Mouse (Mus musculus): ENCODE measurements around the gene Apba2.

DNA sequence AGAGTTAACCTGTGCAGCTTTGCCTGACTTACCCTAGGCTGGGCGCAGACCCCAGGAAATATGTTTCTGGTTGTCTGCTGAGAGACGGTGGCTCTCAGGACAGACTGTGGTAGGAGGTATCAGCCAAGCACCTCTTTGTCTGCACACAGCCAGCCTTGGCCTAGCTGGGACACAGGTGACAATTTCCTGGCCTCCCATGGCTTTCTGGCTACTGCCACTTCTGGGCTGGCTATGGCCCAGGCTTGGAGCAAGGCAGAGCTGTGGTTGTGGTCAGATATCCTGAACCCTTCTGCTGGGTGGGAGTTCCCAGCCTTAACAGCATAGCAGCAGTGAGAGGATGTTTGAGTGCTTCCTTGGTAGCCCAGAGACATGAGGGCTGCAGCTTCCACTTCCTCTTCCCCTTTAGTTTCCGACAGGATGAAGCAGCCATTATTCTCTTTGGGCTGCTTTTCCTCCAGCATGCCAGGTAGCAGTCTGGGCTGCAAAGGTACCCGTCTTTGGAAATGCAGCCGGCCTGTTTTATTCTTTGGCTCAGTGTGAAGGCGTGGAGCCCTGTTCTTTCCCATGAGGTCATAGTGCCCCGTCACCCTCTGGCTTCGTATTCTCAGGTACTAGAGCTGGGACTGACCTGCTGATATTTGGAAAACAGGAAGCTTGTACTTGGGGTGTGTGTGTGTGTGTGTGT is 9.2 kb downstream of the Apba2 start:
- TF ChIP-seq FLI1 (IDR thresholded peaks at IDR 0.05; ENCODE audit: low read length), result no peak
- no peak for TF ChIP-seq GATA1 (IDR thresholded peaks at IDR 0.05; ENCODE audit: borderline replicate concordance, low read length)
